In the genomic region with DNA sequence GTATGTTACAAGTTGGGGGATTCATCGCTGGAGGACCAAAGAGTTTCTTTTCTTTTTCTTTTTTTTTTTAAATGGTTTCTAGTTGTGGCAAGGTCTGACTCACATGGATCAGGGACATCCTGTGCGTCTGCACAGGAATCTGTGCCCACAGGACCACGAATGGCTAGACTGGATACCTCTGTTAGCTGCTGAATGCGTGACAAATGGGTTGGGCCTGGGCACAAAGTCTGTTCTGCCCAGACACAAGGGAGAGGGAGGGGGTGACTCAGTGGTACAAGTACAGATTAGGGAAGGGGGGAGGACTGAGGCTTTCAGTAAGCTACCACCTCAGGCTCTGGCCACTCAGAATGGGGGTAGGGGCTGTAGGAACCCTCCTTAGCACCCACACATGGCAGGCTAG, we compare ENCODE assay signal across 25 mouse cellular contexts. TPM values are rescaled to one million over a fixed set of nuclear protein-coding genes. Genes with fewer than 3 reads are reported as not detected.
DNase-seq lines count a peak whose midpoint lies in the region; ATAC-seq lines count a peak whose summit lies in the region.
"Had no signal": no experiment of that assay in that cellular context is flagged by ENCODE, and none has a peak within 500 bp of the region (broad histone marks: within the 10 kb centered on the region; RNA-seq: fewer than 3 reads in every experiment).

No protein-coding gene starts in this region.

- no peak overlapping the region for H3K9ac ChIP-seq in hindbrain, embryonic 12.5 days
- H3K9ac ChIP-seq in embryonic facial prominence, embryonic 15.5 days: no peak overlapping the region
- H3K9ac ChIP-seq: forebrain, postnatal 0 days; heart, embryonic 15.5 days; liver, embryonic 12.5 days; midbrain, embryonic 12.5 days had no signal

- 89% methylated on average over 4 of the region's 4 CpGs for WGBS in hindbrain, embryonic 10.5 days
- 83% methylated on average over 4 of the region's 4 CpGs for WGBS in hindbrain, embryonic 12.5 days
- 67% methylated on average over 4 of the region's 4 CpGs for WGBS in embryonic facial prominence, embryonic 15.5 days

- no peaks in the 10 kb centered on the region for H3K27me3 ChIP-seq in hindbrain, embryonic 10.5 days (ENCODE audit: insufficient read depth, poor library complexity, severe bottlenecking)
- no peaks in the 10 kb centered on the region for H3K27me3 ChIP-seq in hindbrain, embryonic 12.5 days
- H3K27me3 ChIP-seq in megakaryocyte, embryonic 14.5 days (replicated peaks): no peaks in the 10 kb centered on the region
- H3K27me3 ChIP-seq in embryonic facial prominence, embryonic 15.5 days: no peaks in the 10 kb centered on the region
- H3K27me3 ChIP-seq: heart, embryonic 15.5 days; liver, embryonic 12.5 days; midbrain, embryonic 12.5 days had no signal

- DNase-seq in hindbrain, embryonic 10.5 days (ENCODE audit: low spot score): no peak
- DNase-seq in spleen, postnatal 14 days (ENCODE audit: low spot score in 2 of 2): no peak
- DNase-seq in yolk sac, embryonic 10.5 days (ENCODE audit: low spot score): no peak
- DNase-seq: cerebellum, postnatal 25 days; forebrain, postnatal 0 days; kidney, postnatal 10 days; lung, postnatal 4 days; retina, postnatal 1 day; right cerebral cortex, postnatal 4 days; thymus, adult 2 months had no signal

- no peaks in the 10 kb centered on the region for H3K9me3 ChIP-seq in hindbrain, embryonic 10.5 days
- H3K9me3 ChIP-seq in hindbrain, embryonic 12.5 days (replicated peaks): no peaks in the 10 kb centered on the region
- no peaks in the 10 kb centered on the region for H3K9me3 ChIP-seq in megakaryocyte, embryonic 14.5 days
- H3K9me3 ChIP-seq in embryonic facial prominence, embryonic 15.5 days (replicated peaks): no peaks in the 10 kb centered on the region
- H3K9me3 ChIP-seq: heart, embryonic 15.5 days; limb, embryonic 10.5 days; liver, embryonic 12.5 days; midbrain, embryonic 12.5 days had no signal

- H3K27ac ChIP-seq in hindbrain, embryonic 10.5 days: 0 out of 2 replicates have a peak overlapping the region, but pooled peaks have one; percentile 16
- no peak overlapping the region for H3K27ac ChIP-seq in hindbrain, embryonic 12.5 days
- H3K27ac ChIP-seq in embryonic facial prominence, embryonic 15.5 days (replicated peaks): peak overlapping the region; percentile 65
- H3K27ac ChIP-seq: heart, embryonic 15.5 days; layer of hippocampus, adult 2 months; limb, embryonic 10.5 days; liver, embryonic 12.5 days; midbrain, embryonic 12.5 days had no signal

- 0 out of 2 replicates have a peak, but pooled peaks cover 7% of the 10 kb centered on the region for H3K4me1 ChIP-seq in hindbrain, embryonic 10.5 days (replicated peaks)
- peaks cover 2% of the 10 kb centered on the region; the same call in 1 of the 2 replicates for H3K4me1 ChIP-seq in hindbrain, embryonic 12.5 days
- peaks cover 78% of the 10 kb centered on the region for H3K4me1 ChIP-seq in megakaryocyte, embryonic 14.5 days
- H3K4me1 ChIP-seq in embryonic facial prominence, embryonic 15.5 days: peaks cover 13% of the 10 kb centered on the region; the same call in 1 of the 2 replicates
- H3K4me1 ChIP-seq: heart, embryonic 15.5 days; limb, embryonic 10.5 days; liver, embryonic 12.5 days had no signal

- H3K4me3 ChIP-seq in hindbrain, embryonic 10.5 days: no peak overlapping the region
- no peak overlapping the region for H3K4me3 ChIP-seq in hindbrain, embryonic 12.5 days
- peak overlapping the region; percentile 90 for H3K4me3 ChIP-seq in megakaryocyte, embryonic 14.5 days (replicated peaks)
- no peak overlapping the region for H3K4me3 ChIP-seq in embryonic facial prominence, embryonic 15.5 days (replicated peaks)
- H3K4me3 ChIP-seq: heart, embryonic 15.5 days; layer of hippocampus, adult 2 months; limb, embryonic 10.5 days; liver, embryonic 12.5 days; midbrain, embryonic 12.5 days had no signal

- no peaks in the 10 kb centered on the region for H3K36me3 ChIP-seq in hindbrain, embryonic 10.5 days
- no peaks in the 10 kb centered on the region for H3K36me3 ChIP-seq in hindbrain, embryonic 12.5 days
- H3K36me3 ChIP-seq in megakaryocyte, embryonic 14.5 days (replicated peaks; ENCODE audit: low read length): peaks cover 75% of the 10 kb centered on the region
- 0 out of 2 replicates have a peak, but pooled peaks cover 2% of the 10 kb centered on the region for H3K36me3 ChIP-seq in embryonic facial prominence, embryonic 15.5 days
- H3K36me3 ChIP-seq: limb, embryonic 10.5 days; midbrain, embryonic 12.5 days had no signal

- no peak for ATAC-seq in hindbrain, embryonic 12.5 days (ENCODE audit: low FRiP score)
- no peak for ATAC-seq in megakaryocyte, adult 5-6 weeks (ENCODE audit: poor library complexity, severe bottlenecking)
- ATAC-seq in embryonic facial prominence, embryonic 15.5 days (ENCODE audit: insufficient number of reproducible peaks, low FRiP score, low TSS enrichment, low read depth): no peak
- ATAC-seq: forebrain, postnatal 0 days; liver, embryonic 12.5 days had no signal

- H3K4me2 ChIP-seq in hindbrain, embryonic 12.5 days (replicated peaks): no peak overlapping the region
- H3K4me2 ChIP-seq in embryonic facial prominence, embryonic 15.5 days (replicated peaks): no peak overlapping the region
- H3K4me2 ChIP-seq: heart, embryonic 15.5 days; liver, embryonic 12.5 days; midbrain, embryonic 12.5 days had no signal

RNA-seq across cellular contexts. Expression of gene Gm10974, which starts 10.0 kb away (rescaled TPM):
- not detected in 2 replicates for polyA plus RNA-seq in hindbrain, embryonic 10.5 days (2016; fragmentation: Nextera tagmentation; extraction: Ambion mirVana)
- polyA plus RNA-seq in hindbrain, embryonic 12.5 days (2016; fragmentation: Nextera tagmentation; extraction: Ambion mirVana): not detected in 2 replicates
- not detected in 2 replicates for polyA plus RNA-seq in megakaryocyte, embryonic 14.5 days (2012; ENCODE audit: insufficient read depth, low replicate concordance)
- total RNA-seq in megakaryocyte, adult 5-6 weeks (2015): not detected in 2 replicates
- total RNA-seq in megakaryocyte, adult 5-6 weeks (2017): not detected in 2 replicates
- not detected in 2 replicates for polyA plus RNA-seq in embryonic facial prominence, embryonic 15.5 days (2015; fragmentation: Nextera tagmentation; extraction: Ambion mirVana)
- total RNA-seq: forebrain, postnatal 0 days; gastrocnemius, adult 18-20 months; hematopoietic stem cell, adult 5-6 weeks; layer of hippocampus, adult 2 months; MEL; neutrophil, adult 5-6 weeks had no signal
- polyA plus RNA-seq: forebrain, postnatal 0 days; gonadal fat pad, adult 2 months; heart, embryonic 15.5 days; limb, embryonic 10.5 days; liver, embryonic 12.5 days; midbrain, embryonic 12.5 days; thymus, adult 2 months; urinary bladder, adult 2 months had no signal

RNA-seq across cellular contexts. Expression of gene Lrrk1, which starts 12.4 kb away (rescaled TPM):
- 4.7 and 5.3 TPM in 2 replicates for polyA plus RNA-seq in hindbrain, embryonic 10.5 days (2016; fragmentation: Nextera tagmentation; extraction: Ambion mirVana)
- 7.2 and 7.6 TPM in 2 replicates for polyA plus RNA-seq in hindbrain, embryonic 12.5 days (2016; fragmentation: Nextera tagmentation; extraction: Ambion mirVana)
- polyA plus RNA-seq in megakaryocyte, embryonic 14.5 days (2012; ENCODE audit: insufficient read depth, low replicate concordance): 7.7 and 9.8 TPM in 2 replicates
- 20.6 and 25.6 TPM in 2 replicates for total RNA-seq in megakaryocyte, adult 5-6 weeks (2015)
- 26.6 and 27.9 TPM in 2 replicates for total RNA-seq in megakaryocyte, adult 5-6 weeks (2017)
- polyA plus RNA-seq in embryonic facial prominence, embryonic 15.5 days (2015; fragmentation: Nextera tagmentation; extraction: Ambion mirVana): 16.9 TPM in 2 replicates

RNA-seq across cellular contexts. Expression of gene Aldh1a3, which starts 51.6 kb away (rescaled TPM):
- 1.7 and 4.6 TPM in 2 replicates for polyA plus RNA-seq in hindbrain, embryonic 10.5 days (2016; fragmentation: Nextera tagmentation; extraction: Ambion mirVana)
- 7.5 and 22.2 TPM in 2 replicates for polyA plus RNA-seq in hindbrain, embryonic 12.5 days (2016; fragmentation: Nextera tagmentation; extraction: Ambion mirVana)
- polyA plus RNA-seq in megakaryocyte, embryonic 14.5 days (2012; ENCODE audit: insufficient read depth, low replicate concordance): not detected in 2 replicates
- total RNA-seq in megakaryocyte, adult 5-6 weeks (2015): 0.16 TPM in 1 of 2 replicates, not detected in the other
- not detected in 2 replicates for total RNA-seq in megakaryocyte, adult 5-6 weeks (2017)
- 27.2 and 27.8 TPM in 2 replicates for polyA plus RNA-seq in embryonic facial prominence, embryonic 15.5 days (2015; fragmentation: Nextera tagmentation; extraction: Ambion mirVana)
- total RNA-seq: hematopoietic stem cell, adult 5-6 weeks; neutrophil, adult 5-6 weeks had no signal
